Mouse (Mus musculus) liver, embryonic 14.5 days (tissue): Measurements from ENCODE around the gene Ubxn6.
A peak's percentile ranks its signal among the peaks of the same experiment; 100 is the strongest.

Experiments used
- CTCF ChIP-seq: IDR thresholded peaks from 2 replicates; pipeline ENCODE4 v1.5.1; 2016; ENCODE audit warnings: antibody characterized with exemption, low read depth, control low read depth
- EP300 ChIP-seq: IDR thresholded peaks from 2 replicates; pipeline ENCODE4 v1.6.1; 2016; ENCODE audit warnings: antibody characterized with exemption, low read depth

DNA sequence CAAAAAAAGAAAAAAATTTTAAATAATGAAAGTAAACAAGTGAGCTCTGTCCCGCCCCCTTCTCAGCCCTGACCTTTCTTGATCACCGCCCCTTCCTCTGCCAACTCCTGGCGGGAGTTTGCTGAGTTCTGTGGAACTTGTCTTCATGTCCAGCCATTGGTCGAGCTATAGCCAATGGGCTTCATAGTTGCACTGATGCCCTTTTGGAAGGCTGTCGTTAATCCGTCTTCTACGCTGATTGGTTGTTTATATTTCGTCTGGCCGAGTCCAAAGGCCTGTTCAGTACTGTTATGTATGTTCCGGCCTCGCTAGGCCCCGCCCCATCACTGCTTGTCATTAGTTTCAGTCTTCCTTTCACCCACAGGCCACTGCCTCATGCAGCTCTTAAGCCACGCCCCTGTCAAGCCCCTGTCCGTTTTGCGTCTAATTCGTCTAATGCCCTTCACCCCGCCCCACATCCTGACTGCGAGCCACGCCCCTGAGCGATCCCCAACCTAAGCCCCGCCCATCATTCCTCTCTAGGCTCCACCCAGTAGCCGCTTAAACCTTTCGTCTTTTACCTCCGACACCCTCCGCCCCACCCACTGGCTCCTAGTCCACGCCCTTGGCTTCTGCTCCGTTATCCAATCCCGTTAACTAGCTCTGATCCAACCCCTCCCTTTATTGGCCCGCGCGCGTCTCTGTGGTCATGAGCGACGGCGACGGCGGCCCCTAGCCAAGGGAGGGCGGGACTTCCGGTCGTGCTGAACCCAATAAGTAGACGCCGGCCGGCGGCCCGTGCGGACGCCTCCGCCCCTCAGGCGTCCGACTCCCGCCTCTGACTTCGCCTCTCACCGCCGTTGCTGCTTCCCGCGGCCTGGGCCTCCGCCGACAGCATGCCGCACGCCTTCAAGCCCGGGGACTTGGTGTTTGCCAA, 4.3 kb upstream of the Ubxn6 start, which contains the start of gene Hdgfl2:
- TF ChIP-seq CTCF (0 out of 2 replicates have a peak, but pooled peaks have one; percentile 3), EP300 (no peak)
